Mouse (Mus musculus): ENCODE data around the gene Gzmn.

- TF ChIP-seq CTCF (IDR thresholded peaks at IDR 0.05) (no peak), EP300 (IDR thresholded peaks at IDR 0.05; ENCODE audit: insufficient read depth, low read depth, low read length) (no peak)
Measured at GRCm38 (mm10) chr14:56174499-56174898, at the start of gene Gzmn.
